Mouse (Mus musculus): ENCODE measurements around the gene Ergic2. TPM values are rescaled to one million over a fixed set of nuclear protein-coding genes. Genes with fewer than 3 reads are reported as not detected.
"Not testable (repeated sequence)": the region's sequence is repeated elsewhere in the genome, so short reads cannot be mapped to it uniquely, and the experiment has no call there.

Gene Ergic2
- polyA plus RNA-seq, 1 experiment from 2014 or later, result 205 TPM

DNA sequence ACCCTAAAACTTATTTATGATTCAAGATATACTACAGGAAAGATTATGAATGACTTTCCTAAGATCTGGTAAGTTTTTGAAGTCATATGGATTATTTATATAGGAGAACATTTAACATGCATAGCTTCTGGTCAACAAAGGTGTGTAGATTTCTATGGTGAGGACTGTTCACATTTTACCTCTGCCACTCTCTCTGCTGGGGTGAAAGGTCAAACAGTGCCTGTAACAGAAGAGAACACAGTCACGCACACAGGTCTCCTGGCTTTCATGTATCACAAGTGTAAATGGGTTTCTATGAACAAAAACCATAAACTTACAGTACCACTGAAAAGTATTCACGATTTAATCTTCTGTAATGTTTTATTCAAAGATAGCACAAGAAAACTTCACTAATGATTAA is 13.0 kb downstream of the Ergic2 start:
- H3K4me3 ChIP-seq (ENCODE audit: low read depth, low read length), result no peak overlapping the region
- no peak overlapping the region for H3K27ac ChIP-seq (replicated peaks; ENCODE audit: low read depth, low read length)
- DNase-seq (ENCODE audit: low spot score), result no peak
- H3K4me2 ChIP-seq (ENCODE audit: low read depth, severe bottlenecking), result no peak overlapping the region
- WGBS, result 90% methylated on average over 2 of the region's 2 CpGs
- H3K27me3 ChIP-seq (ENCODE audit: control insufficient read depth, insufficient read depth, low read length), result no peaks in the 10 kb centered on the region
- ATAC-seq (ENCODE audit: insufficient number of reproducible peaks, low FRiP score, low TSS enrichment, low read depth), result no peak
- no peak overlapping the region for H3K9ac ChIP-seq (ENCODE audit: low read length)
- no peaks in the 10 kb centered on the region for H3K4me1 ChIP-seq (ENCODE audit: control insufficient read depth, insufficient read depth, low read length)
- H3K36me3 ChIP-seq (ENCODE audit: control insufficient read depth, insufficient read depth, low read length), result peaks cover 11% of the 10 kb centered on the region; the same call in 1 of the 2 replicates
- no peaks in the 10 kb centered on the region for H3K9me3 ChIP-seq (ENCODE audit: control insufficient read depth, low read length)

- peaks cover 7% of the 10 kb centered on the region; the same call in 1 of the 2 replicates for H3K36me3 ChIP-seq (ENCODE audit: control insufficient read depth, insufficient read depth, low read length)
- H3K27ac ChIP-seq (replicated peaks; ENCODE audit: low read depth, low read length), result no peak overlapping the region
- no peak overlapping the region for H3K9ac ChIP-seq (ENCODE audit: low read length)
- H3K4me1 ChIP-seq (ENCODE audit: control insufficient read depth, insufficient read depth, low read length), result no peaks in the 10 kb centered on the region
- no peak overlapping the region for H3K4me2 ChIP-seq (ENCODE audit: low read depth, severe bottlenecking)
- DNase-seq (ENCODE audit: low spot score) (no peak), ATAC-seq (ENCODE audit: insufficient number of reproducible peaks, low FRiP score, low TSS enrichment, low read depth) (no peak)
- whole genome bisulfite sequencing, result 92% methylated on average over 6 of the region's 6 CpGs
- H3K4me3 ChIP-seq (ENCODE audit: low read depth, low read length), result no peak overlapping the region
- H3K9me3 ChIP-seq (ENCODE audit: control insufficient read depth, low read length), result no peaks in the 10 kb centered on the region
- H3K27me3 ChIP-seq (ENCODE audit: control insufficient read depth, insufficient read depth, low read length), result no peaks in the 10 kb centered on the region
These were observed 18.0 kb downstream of the Ergic2 start for GRCm38 (mm10) chr6:148193972-148194701.

DNA sequence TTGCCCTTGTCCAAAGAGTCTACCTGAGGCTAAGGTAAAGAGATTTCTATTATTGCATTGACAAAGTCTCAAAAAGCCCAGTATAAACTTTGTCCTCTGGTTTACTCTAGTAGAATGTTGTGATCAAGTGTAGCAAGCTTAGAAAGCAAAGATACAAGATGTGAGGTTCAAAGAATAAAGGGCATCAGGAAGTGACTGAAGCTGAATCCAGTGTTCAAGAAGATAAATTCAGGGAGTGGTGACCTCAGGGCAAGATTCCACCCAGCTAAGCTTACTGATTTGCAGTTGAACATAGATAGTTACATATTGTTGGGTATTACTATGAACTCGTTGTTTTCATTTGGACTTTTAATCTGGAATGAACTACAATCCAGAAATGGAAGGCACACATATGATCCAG is 26.5 kb downstream of the Ergic2 start:
- Histone ChIP-seq H3K4me1 (ENCODE audit: control insufficient read depth, insufficient read depth, low read length) (no peaks in the 10 kb centered on the region), H3K4me2 (ENCODE audit: low read depth, severe bottlenecking) (no peak overlapping the region), H3K36me3 (ENCODE audit: control insufficient read depth, insufficient read depth, low read length) (peaks cover 9% of the 10 kb centered on the region), H3K9me3 (ENCODE audit: control insufficient read depth, low read length) (no peaks in the 10 kb centered on the region), H3K27ac (replicated peaks; ENCODE audit: low read depth, low read length) (no peak overlapping the region), H3K4me3 (ENCODE audit: low read depth, low read length) (no peak overlapping the region), H3K27me3 (ENCODE audit: control insufficient read depth, insufficient read depth, low read length) (no peaks in the 10 kb centered on the region), H3K9ac (ENCODE audit: low read length) (no peak overlapping the region)
- 79% methylated on average over 1 of the region's 1 CpGs for WGBS
- no peak for DNase-seq (ENCODE audit: low spot score)
- no peak for ATAC-seq (ENCODE audit: insufficient number of reproducible peaks, low FRiP score, low TSS enrichment, low read depth)

DNA sequence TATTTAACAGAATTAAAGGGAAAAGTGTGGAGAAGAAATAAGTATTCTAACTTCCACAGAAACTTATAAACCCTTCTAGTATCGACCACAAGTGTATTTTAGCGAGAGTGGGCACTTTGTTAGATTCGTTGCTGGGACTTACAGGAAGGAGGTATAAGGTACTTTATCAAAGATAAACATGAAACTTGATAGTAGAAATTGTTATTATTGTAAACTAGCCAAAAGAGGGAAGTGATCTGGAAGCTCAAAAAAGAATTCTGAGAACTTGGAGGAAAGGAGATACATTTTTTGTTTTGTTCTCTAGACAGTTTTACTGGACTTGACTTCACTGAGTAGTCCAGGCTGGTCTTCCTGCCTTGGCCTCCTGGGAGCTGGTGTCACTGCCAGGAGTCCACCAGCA is 39.3 kb downstream of the Ergic2 start:
- 95% methylated on average over 3 of the region's 3 CpGs for WGBS
- Histone ChIP-seq H3K4me1 (ENCODE audit: control insufficient read depth, insufficient read depth, low read length) (no peaks in the 10 kb centered on the region), H3K4me2 (ENCODE audit: low read depth, severe bottlenecking) (no peak overlapping the region), H3K36me3 (ENCODE audit: control insufficient read depth, insufficient read depth, low read length) (no peaks in the 10 kb centered on the region), H3K4me3 (ENCODE audit: low read depth, low read length) (no peak overlapping the region), H3K27ac (replicated peaks; ENCODE audit: low read depth, low read length) (no peak overlapping the region), H3K9ac (ENCODE audit: low read length) (no peak overlapping the region), H3K9me3 (ENCODE audit: control insufficient read depth, low read length) (no peaks in the 10 kb centered on the region), H3K27me3 (ENCODE audit: control insufficient read depth, insufficient read depth, low read length) (no peaks in the 10 kb centered on the region)
- ATAC-seq (ENCODE audit: insufficient number of reproducible peaks, low FRiP score, low TSS enrichment, low read depth) (no peak), DNase-seq (ENCODE audit: low spot score) (no peak)

DNA sequence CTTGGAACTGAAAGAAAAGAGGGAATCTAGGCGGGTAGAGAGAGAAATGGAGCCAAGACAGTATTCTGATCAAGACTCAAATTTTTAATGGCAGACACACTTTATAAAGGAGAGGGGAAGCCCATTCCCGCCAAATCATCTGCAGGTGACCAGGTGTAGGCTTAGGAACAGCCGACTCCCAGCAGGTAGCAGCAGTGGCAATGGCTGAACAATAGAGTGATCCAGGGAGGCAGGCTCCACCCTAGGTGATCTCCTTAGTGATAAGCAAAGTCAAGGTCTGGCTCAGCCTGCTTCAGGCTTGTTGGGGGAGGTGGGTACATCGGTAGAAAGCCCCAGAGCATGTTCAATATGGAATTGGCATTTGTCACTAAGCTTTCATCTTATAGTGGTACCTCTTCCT is 59.9 kb downstream of the Ergic2 start:
- H3K27me3 ChIP-seq (ENCODE audit: control insufficient read depth, insufficient read depth, low read length); ATAC-seq (ENCODE audit: insufficient number of reproducible peaks, low FRiP score, low TSS enrichment, low read depth); H3K4me2 ChIP-seq (ENCODE audit: low read depth, severe bottlenecking); H3K36me3 ChIP-seq (ENCODE audit: control insufficient read depth, insufficient read depth, low read length); H3K9me3 ChIP-seq (ENCODE audit: control insufficient read depth, low read length); DNase-seq (ENCODE audit: low spot score); H3K4me1 ChIP-seq (ENCODE audit: control insufficient read depth, insufficient read depth, low read length); H3K9ac ChIP-seq (ENCODE audit: low read length); H3K4me3 ChIP-seq (ENCODE audit: low read depth, low read length); H3K27ac ChIP-seq (replicated peaks; ENCODE audit: low read depth, low read length): not testable (repeated sequence)
- WGBS, result 68% methylated on average over 4 of the region's 4 CpGs

DNA sequence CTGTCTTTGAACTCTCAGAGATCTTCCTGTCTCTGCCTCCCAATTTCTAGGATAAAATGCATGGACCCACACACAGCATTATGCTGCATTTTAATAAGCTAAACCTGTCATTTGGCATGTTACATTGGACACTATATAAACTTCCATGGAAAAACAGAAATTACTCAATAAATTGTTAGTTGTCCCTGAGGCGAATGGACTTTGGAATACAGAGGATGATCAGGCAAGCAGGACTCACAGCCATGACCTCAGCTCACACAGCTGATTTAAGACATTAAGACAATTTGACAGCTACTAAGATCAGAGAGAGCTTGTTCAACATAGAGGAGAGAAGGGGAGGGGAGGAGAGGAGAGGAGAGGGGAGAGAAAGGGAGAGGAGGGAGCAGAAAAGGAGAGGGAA is 69.8 kb downstream of the Ergic2 start:
- H3K36me3 ChIP-seq (ENCODE audit: control insufficient read depth, insufficient read depth, low read length), result no peaks in the 10 kb centered on the region
- H3K9ac ChIP-seq (ENCODE audit: low read length), result no peak overlapping the region
- H3K4me2 ChIP-seq (ENCODE audit: low read depth, severe bottlenecking), result no peak overlapping the region
- ATAC-seq (ENCODE audit: insufficient number of reproducible peaks, low FRiP score, low TSS enrichment, low read depth), result no peak
- no peak overlapping the region for H3K4me3 ChIP-seq (ENCODE audit: low read depth, low read length)
- H3K9me3 ChIP-seq (ENCODE audit: control insufficient read depth, low read length), result no peaks in the 10 kb centered on the region
- H3K27me3 ChIP-seq (ENCODE audit: control insufficient read depth, insufficient read depth, low read length), result no peaks in the 10 kb centered on the region
- H3K27ac ChIP-seq (replicated peaks; ENCODE audit: low read depth, low read length), result no peak overlapping the region
- WGBS, result 87% methylated on average over 1 of the region's 1 CpGs
- no peaks in the 10 kb centered on the region for H3K4me1 ChIP-seq (ENCODE audit: control insufficient read depth, insufficient read depth, low read length)
- DNase-seq (ENCODE audit: low spot score), result no peak

DNA sequence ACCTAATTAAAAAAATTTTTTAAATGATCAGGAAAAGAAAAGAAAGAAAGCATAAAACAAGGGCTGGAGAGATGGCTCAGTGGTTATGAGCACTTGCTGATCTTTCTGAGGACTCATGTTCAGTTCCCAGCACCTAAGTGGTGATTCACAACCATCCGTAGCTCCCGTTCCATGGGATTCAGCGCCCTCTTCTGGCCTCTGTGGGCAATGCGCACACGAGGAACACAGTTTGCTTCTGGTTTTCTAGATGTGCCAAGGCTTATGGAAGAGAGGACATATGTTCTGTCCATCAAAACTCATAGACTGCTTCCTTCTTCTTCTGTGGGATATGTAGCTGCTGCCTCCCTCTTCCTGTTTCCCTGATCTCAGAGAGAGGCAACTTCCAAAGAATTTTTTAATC is 70.3 kb downstream of the Ergic2 start:
- H3K27ac ChIP-seq (replicated peaks; ENCODE audit: low read depth, low read length), result no peak overlapping the region
- no peaks in the 10 kb centered on the region for H3K4me1 ChIP-seq (ENCODE audit: control insufficient read depth, insufficient read depth, low read length)
- H3K9ac ChIP-seq (ENCODE audit: low read length), result no peak overlapping the region
- no peaks in the 10 kb centered on the region for H3K36me3 ChIP-seq (ENCODE audit: control insufficient read depth, insufficient read depth, low read length)
- no peaks in the 10 kb centered on the region for H3K27me3 ChIP-seq (ENCODE audit: control insufficient read depth, insufficient read depth, low read length)
- no peak overlapping the region for H3K4me2 ChIP-seq (ENCODE audit: low read depth, severe bottlenecking)
- H3K9me3 ChIP-seq (ENCODE audit: control insufficient read depth, low read length), result no peaks in the 10 kb centered on the region
- DNase-seq (ENCODE audit: low spot score) (no peak), ATAC-seq (ENCODE audit: insufficient number of reproducible peaks, low FRiP score, low TSS enrichment, low read depth) (no peak)
- H3K4me3 ChIP-seq (ENCODE audit: low read depth, low read length), result no peak overlapping the region
- 80% methylated on average over 5 of the region's 5 CpGs for whole genome bisulfite sequencing

DNA sequence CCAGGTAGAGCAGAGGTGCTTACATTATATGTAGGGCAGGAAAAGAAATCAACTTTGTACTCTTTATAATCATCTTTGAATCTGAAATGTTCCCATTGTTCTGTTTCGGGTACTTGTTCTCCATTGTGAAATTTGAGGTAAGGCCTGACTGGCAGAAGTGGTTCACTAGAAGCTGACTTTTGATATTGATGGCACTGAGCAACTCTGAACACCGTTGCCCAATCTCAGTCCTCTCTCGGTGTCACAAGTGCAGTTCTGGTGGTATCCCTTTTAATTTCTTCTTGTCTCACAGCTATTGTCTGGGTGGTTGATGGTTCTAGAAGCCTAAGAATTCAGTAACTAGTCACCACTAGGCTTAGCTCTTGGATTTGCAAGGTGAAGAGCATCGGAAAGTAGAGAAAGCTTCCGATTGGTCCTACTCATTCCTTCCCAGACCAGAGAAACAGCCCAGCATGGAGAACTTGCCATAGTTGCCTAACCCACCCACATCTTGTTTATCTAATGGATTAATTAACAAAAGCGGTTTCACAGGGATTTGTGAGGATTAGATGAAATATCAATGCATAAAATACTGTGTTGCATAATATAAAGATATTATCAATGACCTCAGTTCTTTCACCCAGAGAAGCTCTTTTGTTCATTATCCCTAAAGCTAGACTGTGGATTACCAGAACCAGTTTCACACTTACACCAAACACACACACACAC is 72.7 kb downstream of the Ergic2 start:
- H3K36me3 ChIP-seq (ENCODE audit: control insufficient read depth, insufficient read depth, low read length), result no peaks in the 10 kb centered on the region
- no peaks in the 10 kb centered on the region for H3K4me1 ChIP-seq (ENCODE audit: control insufficient read depth, insufficient read depth, low read length)
- 86% methylated on average over 6 of the region's 6 CpGs for WGBS
- no peak for ATAC-seq (ENCODE audit: insufficient number of reproducible peaks, low FRiP score, low TSS enrichment, low read depth)
- H3K27me3 ChIP-seq (ENCODE audit: control insufficient read depth, insufficient read depth, low read length), result no peaks in the 10 kb centered on the region
- H3K4me3 ChIP-seq (ENCODE audit: low read depth, low read length), result no peak overlapping the region
- H3K9me3 ChIP-seq (ENCODE audit: control insufficient read depth, low read length), result no peaks in the 10 kb centered on the region
- no peak overlapping the region for H3K4me2 ChIP-seq (ENCODE audit: low read depth, severe bottlenecking)
- no peak for DNase-seq (ENCODE audit: low spot score)
- H3K9ac ChIP-seq (ENCODE audit: low read length), result no peak overlapping the region
- H3K27ac ChIP-seq (replicated peaks; ENCODE audit: low read depth, low read length), result no peak overlapping the region

Data from limb, embryonic 11.5 days (tissue).